ENCODE assay signal across 11 mouse cellular contexts in genomic region chr1:127959312-127959718, GRCm38 (mm10).
DNase-seq lines count a peak whose midpoint lies in the region; ATAC-seq and TF ChIP-seq lines count a peak whose summit lies in the region.
"Had no signal": no experiment of that assay in that cellular context is flagged by ENCODE, and none has a peak within 500 bp of the region (broad histone marks: within the 10 kb centered on the region; RNA-seq: fewer than 3 reads in every experiment).

No protein-coding gene starts in this region.

- H3K27me3 ChIP-seq in heart, postnatal 0 days (ENCODE audit: control insufficient read depth, insufficient read depth, low read length): no peaks in the 10 kb centered on the region
- H3K27me3 ChIP-seq in forebrain, embryonic 10.5 days (ENCODE audit: poor library complexity, severe bottlenecking): no peaks in the 10 kb centered on the region
- H3K27me3 ChIP-seq in hindbrain, postnatal 0 days (ENCODE audit: insufficient read depth, low read length): no peaks in the 10 kb centered on the region
- H3K27me3 ChIP-seq: liver, embryonic 12.5 days had no signal

- no peak for TF ChIP-seq CTCF in heart, postnatal 0 days (IDR thresholded peaks at IDR 0.05; ENCODE audit: low read depth)
- no peak for TF ChIP-seq CTCF in hindbrain, postnatal 0 days (IDR thresholded peaks at IDR 0.05; ENCODE audit: low read depth)

- DNase-seq in heart, postnatal 0 days (ENCODE audit: low spot score): no peak
- DNase-seq in heart, postnatal 14 days: no peak
- peak; percentile 70 for DNase-seq in brain, adult 2 months (ENCODE audit: low read depth, low spot score)
- no peak for DNase-seq in forebrain, embryonic 10.5 days (ENCODE audit: extremely low spot score, low spot score)
- no peak for DNase-seq in hindbrain, postnatal 0 days (ENCODE audit: low spot score)
- no peak for DNase-seq in spleen, adult 12 weeks (ENCODE audit: low spot score)
- no peak for DNase-seq in embryo, embryonic 10.5 days (ENCODE audit: low spot score)
- no peak for DNase-seq in gastrocnemius, postnatal 10 days
- DNase-seq: embryo, embryonic 11 days; kidney, adult 11 months had no signal

- intact Hi-C loops in heart, postnatal 14 days (cut with DNase I): no loop called here

- 40% methylated on average over 7 of the region's 7 CpGs for WGBS in heart, postnatal 0 days
- WGBS in forebrain, embryonic 10.5 days: 63% methylated on average over 7 of the region's 7 CpGs
- WGBS in hindbrain, postnatal 0 days: 17% methylated on average over 7 of the region's 7 CpGs

- no peak for TF ChIP-seq EP300 in heart, postnatal 0 days (IDR thresholded peaks at IDR 0.05; ENCODE audit: low read depth)

- peak; percentile 24 for ATAC-seq in heart, postnatal 0 days (ENCODE audit: insufficient read depth, low read depth)
- peak; percentile 21; the same call in 1 of the 2 replicates for ATAC-seq in hindbrain, postnatal 0 days
- ATAC-seq: liver, embryonic 12.5 days had no signal

- H3K36me3 ChIP-seq in heart, postnatal 0 days (replicated peaks; ENCODE audit: control insufficient read depth, insufficient read depth, low read length): no peaks in the 10 kb centered on the region
- peaks cover 68% of the 10 kb centered on the region for H3K36me3 ChIP-seq in forebrain, embryonic 10.5 days (replicated peaks)
- H3K36me3 ChIP-seq in hindbrain, postnatal 0 days (ENCODE audit: insufficient read depth, low read length): no peaks in the 10 kb centered on the region

- no peak overlapping the region for H3K9ac ChIP-seq in heart, postnatal 0 days (replicated peaks; ENCODE audit: low read depth, low read length)
- H3K9ac ChIP-seq in hindbrain, postnatal 0 days (replicated peaks; ENCODE audit: low read length): no peak overlapping the region
- H3K9ac ChIP-seq: liver, embryonic 12.5 days had no signal

- peaks cover 17% of the 10 kb centered on the region; the same call in 1 of the 2 replicates for H3K4me1 ChIP-seq in heart, postnatal 0 days (ENCODE audit: control insufficient read depth, insufficient read depth)
- H3K4me1 ChIP-seq in forebrain, embryonic 10.5 days: peaks cover 17% of the 10 kb centered on the region
- no peaks in the 10 kb centered on the region for H3K4me1 ChIP-seq in hindbrain, postnatal 0 days (ENCODE audit: insufficient read depth, low read length)
- H3K4me1 ChIP-seq: liver, embryonic 12.5 days had no signal

- no peaks in the 10 kb centered on the region for H3K9me3 ChIP-seq in heart, postnatal 0 days (replicated peaks; ENCODE audit: control insufficient read depth, low read length)
- no peaks in the 10 kb centered on the region for H3K9me3 ChIP-seq in forebrain, embryonic 10.5 days
- no peaks in the 10 kb centered on the region for H3K9me3 ChIP-seq in hindbrain, postnatal 0 days (ENCODE audit: low read length)
- H3K9me3 ChIP-seq: liver, embryonic 12.5 days had no signal

- peak overlapping the region; percentile 61 for H3K27ac ChIP-seq in heart, postnatal 0 days (ENCODE audit: low read depth)
- H3K27ac ChIP-seq in forebrain, embryonic 10.5 days: peak overlapping the region; percentile 63
- peak overlapping the region; percentile 69 for H3K27ac ChIP-seq in hindbrain, postnatal 0 days
- H3K27ac ChIP-seq: liver, embryonic 12.5 days had no signal

- peak overlapping the region; percentile 24; the same call in 1 of the 2 replicates for H3K4me2 ChIP-seq in heart, postnatal 0 days (ENCODE audit: low read depth, low read length)
- H3K4me2 ChIP-seq in hindbrain, postnatal 0 days (ENCODE audit: low read depth, low read length): peak overlapping the region; percentile 13; the same call in 1 of the 2 replicates
- H3K4me2 ChIP-seq: liver, embryonic 12.5 days had no signal

- no peak overlapping the region for H3K4me3 ChIP-seq in heart, postnatal 0 days (ENCODE audit: low read depth, low read length)
- H3K4me3 ChIP-seq in forebrain, embryonic 10.5 days: no peak overlapping the region
- H3K4me3 ChIP-seq in hindbrain, postnatal 0 days (ENCODE audit: low read length): no peak overlapping the region
- H3K4me3 ChIP-seq: liver, embryonic 12.5 days had no signal
